Mouse (Mus musculus): ENCODE measurements around the gene Cdc37. TPM values are rescaled to one million over a fixed set of nuclear protein-coding genes. Genes with fewer than 3 reads are reported as not detected.

Cdc37 gene
- total RNA-seq (2015) (69.7 and 72.1 TPM in 2 replicates), total RNA-seq (2017) (283 and 351 TPM in 2 replicates)

DNA sequence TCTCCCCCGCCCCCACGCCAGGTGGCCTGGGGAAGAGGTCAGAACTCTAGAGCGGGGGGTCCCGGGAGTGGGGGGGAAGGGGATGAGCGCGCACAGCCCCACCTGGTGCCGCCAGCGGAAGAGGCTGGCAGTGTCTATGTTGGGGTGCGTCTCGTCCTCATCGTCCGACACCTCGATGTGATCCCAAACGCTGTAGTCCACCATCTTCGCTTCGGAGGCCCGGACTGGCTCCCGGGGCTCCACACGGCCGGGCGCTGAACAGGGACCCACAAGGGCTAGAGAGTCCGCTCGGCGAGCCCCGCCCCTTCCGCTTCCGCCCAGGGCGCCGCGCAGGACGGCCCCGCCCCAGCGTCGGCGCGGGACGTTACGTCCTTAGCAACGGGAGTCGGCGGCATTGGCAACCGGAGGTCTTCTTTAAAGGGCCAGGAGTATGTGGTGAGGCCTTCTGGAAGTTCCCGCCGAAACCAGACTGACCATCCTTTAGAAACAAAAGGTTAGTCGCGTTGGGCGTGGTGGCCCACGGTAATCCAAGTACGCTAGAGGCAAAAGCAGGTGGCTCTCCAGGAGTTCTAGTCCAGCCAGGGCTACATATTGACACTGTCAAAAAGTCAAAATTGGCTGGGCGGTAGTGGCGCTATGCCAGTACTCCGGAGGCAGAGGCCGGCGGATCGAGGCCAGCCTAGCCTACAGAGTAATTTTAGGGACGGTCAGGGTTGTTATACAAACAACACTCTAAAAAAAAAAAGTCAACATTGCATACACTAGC is at the start of gene Cdc37:
Gene Cdc37 (minus strand): TSS at position 329 of the 766 bp plus-strand sequence.
- ATAC-seq (replicated peaks; ENCODE audit: poor library complexity) = peak; percentile 80

DNA sequence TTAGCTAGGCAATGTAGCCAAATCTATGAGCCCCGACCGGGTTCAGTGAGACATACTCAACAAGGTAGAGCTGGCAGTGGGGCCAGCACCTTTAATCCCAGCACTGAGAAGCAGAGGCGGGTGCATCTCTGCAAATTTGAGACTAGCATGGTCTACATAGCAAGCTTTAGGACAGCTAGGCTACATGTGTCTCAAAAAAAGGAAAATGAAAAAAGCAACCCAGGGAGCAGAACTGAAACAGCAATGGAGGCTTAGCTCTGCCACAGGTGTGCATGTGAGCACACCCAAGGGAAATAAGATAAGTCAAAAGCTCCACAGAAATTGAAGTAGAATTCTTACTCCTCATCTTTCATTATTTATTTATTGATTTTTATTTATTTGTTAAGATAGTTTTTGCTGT is 49.2 kb upstream of the Cdc37 start:
- no peak for ATAC-seq (replicated peaks; ENCODE audit: poor library complexity)

DNA sequence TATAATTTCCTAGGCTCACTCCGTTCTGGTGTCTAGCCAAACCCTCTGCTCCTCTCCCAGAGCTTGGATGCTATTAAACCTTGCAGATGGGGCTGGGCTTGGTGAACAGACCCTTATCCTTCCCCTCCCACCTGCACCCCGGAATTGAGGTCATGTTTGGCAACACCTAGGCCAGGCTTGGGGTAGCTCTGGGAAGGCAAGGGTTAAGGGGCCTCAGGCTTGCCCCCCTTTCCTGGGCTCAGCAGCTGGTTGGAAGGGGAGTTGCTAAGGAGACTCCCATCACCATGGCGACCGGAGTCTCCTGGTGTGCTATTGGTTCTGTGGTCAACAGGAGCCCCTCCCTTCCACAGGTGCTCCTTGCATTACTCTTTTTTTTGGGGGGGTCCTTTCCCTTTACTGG is 48.2 kb upstream of the Cdc37 start:
- no peak for ATAC-seq (replicated peaks; ENCODE audit: poor library complexity)

DNA sequence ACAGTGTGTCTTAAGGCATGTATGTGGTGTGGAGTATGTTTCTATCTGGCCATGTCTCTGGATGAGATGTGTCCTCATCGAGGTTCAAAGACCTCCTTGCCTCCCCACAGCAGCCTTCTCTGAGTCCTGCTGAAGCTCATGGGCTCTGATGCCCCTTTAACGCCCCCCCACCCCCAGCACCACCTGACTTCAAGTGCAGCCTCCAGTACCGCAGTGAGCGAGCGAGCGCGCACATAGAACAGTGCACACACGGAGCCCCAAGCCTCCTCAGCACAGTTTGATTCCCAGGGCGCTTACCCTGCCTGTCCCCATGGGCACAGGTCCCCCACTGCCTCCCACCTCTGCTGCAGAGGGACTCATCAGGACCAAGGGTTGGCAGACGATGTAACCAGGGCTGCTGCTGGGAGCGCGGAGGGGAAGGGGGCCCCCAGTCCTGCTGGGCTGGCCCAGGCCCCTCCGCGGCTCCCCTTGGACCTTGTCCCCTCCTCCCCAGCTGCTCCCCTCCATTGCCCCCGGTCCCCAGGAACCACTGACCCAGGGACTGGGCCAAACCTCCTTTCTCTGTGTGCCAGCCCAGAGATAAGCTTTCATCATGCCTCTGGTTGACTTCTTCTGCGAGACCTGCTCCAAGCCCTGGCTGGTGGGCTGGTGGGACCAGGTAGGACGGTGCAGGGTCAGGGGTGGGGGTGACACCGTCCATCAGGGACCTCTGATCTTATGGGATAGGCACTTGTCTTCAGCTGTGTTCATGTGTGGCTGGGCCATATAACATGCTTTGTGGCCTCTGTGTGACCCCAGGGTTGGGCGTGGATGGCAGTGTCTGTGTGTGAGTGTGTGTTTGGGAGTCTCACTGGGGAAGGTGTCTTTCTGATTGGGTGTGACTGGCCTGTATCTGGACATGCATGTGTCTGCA is 47.0 kb upstream of the Cdc37 start:
- ATAC-seq (replicated peaks; ENCODE audit: poor library complexity) = no peak

DNA sequence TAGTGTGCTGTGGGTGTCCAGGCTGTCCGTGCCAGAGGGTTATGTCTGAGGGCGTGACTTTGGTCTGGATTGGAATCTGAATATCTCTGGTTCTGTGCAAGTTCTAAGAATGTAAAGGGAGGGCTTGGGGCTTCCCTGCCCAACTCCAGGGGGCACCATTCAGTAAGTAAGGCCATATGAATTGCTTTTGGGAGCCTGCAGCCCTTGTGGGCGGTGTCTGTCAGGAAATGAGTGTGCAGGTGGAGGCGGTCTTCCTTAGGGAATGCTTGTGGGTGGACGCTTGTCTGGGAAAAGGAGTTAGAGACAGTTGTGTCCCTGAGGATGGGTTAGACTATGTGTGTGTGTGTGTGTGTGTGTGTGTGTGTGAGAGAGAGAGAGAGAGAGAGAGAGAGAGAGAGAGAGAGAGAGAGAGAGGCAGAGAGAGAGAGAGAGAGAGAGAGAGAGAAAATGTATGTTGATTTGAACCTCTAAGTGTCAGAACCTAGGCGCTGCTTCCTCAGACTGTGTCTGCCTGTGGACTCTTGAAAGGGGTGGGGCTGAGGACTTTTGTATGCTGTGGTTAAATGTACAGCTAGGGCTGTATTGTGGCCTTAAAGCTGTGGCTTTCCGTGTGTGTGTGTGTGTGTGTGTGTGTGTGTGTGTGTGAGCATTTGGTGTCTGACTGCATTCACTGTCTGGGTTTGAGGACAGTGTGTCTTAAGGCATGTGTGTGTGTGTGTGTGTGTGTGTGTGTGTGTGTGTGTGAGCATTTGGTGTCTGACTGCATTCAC is 46.1 kb upstream of the Cdc37 start:
- ATAC-seq (replicated peaks; ENCODE audit: poor library complexity) = peak; percentile 47

DNA sequence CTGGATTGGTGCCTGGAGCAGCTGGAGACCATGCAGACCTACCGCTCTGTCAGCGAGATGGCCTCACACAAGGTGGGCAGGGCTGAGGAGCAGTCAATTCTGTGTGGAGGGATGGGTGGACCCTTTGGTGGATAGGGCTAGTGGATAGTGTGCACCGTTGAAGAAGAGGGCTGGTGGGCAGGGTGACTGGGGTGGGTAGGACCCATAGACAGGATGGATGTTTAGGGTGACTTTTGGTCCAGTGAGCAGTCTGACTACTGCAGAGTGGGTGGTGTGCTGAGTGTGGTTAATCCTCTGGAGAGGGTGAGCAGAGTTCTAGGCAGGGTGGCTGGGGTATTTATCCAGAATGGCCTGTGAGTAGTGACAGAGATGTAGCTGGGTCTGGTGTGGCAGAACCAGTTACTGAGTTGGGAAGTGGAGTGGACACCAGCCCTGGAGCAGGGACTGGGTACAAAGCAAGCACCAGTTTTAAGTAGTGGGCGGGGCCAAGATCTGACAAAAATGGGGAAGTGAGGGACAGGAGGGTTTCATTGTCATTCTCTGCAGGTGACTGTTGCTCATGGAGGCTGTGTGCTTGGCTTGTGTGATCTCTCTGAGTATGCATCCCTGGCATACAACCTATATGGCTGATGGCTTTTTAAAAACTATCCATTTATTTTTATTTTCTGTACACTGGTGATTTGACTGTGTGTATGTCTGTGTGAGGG is 45.2 kb upstream of the Cdc37 start:
- ATAC-seq (replicated peaks; ENCODE audit: poor library complexity) = peak; percentile 79

DNA sequence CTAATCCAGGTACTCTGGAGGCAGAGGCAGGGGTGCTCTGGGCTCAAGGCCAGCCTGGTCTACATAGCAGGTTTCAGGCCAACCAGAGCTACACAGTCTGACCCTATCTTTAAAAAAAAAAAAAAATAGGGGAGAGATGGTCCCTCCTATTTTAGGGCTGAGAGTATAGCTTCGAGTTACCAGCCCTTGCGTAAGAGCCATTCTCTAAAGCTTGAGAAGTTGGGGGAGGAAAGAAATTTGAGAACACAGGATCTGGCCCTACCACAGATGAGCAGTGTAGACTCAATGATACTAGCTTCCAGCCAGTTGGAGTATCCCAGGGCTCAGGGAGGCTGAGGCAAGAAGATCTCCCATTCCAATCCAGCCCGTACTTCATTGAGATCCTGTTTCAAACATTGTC is 44.0 kb upstream of the Cdc37 start:
- no peak for ATAC-seq (replicated peaks; ENCODE audit: poor library complexity)

DNA sequence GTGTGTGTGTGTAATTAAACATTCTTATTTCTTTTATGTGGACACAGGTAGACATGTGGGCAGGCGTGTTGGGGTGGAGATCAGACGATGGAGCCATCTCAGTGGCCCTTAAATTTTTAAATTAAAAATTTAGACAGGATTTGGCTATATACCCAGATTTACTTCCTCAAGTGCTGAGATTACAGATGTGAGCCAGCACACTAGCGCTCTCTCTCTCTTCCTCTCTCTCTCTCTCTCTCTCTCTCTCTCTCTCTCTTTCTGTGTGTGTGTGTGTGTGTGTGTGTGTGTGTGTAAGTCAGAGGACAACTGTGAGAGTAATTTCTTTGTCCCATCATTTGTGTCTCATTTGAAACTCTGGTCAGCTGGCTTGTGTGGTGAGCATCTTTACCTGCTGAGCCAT is 40.9 kb upstream of the Cdc37 start:
- ATAC-seq (replicated peaks; ENCODE audit: poor library complexity) = no peak

DNA sequence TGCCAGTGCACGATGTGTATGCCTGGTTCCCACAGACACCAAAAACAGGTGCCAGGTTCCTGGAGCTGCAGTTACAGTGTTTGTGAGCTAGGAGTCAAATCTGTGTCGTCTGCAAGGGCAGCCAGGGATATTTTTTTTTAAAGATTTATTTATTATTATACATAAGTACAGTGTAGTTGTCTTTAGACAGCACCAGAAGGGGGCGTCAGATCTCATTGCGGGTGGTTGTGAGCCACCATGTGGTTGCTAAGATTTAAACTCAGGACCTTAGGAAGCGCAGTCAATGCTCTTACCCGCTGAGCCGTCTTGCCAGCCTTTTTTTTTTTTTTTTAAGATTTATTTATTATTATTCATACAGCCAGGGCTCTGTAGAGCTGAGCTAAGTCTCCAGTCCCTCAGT is 40.1 kb upstream of the Cdc37 start:
- ATAC-seq (replicated peaks; ENCODE audit: poor library complexity) = peak; percentile 58; the same call in 1 of the 2 replicates

DNA sequence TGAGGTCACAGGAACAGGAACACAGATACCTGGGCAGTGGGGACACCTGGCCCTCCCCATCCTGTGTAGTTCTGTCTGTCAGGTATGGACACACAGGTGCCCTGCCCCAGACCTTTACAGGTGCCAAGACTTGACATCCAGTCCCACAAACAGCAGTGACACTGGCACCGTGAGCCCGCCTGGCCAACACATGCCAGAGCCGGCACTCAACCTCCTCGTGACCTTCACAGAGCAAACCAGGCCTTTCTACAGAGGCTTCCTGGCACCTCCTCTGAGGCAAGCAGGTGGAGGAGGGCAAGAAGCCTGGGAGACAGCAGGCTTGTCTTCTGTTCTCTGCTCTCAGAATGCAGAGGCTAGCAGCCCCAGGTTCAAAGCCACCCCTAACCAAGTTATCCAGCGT is 35.7 kb upstream of the Cdc37 start:
- no peak for ATAC-seq (replicated peaks; ENCODE audit: poor library complexity)

DNA sequence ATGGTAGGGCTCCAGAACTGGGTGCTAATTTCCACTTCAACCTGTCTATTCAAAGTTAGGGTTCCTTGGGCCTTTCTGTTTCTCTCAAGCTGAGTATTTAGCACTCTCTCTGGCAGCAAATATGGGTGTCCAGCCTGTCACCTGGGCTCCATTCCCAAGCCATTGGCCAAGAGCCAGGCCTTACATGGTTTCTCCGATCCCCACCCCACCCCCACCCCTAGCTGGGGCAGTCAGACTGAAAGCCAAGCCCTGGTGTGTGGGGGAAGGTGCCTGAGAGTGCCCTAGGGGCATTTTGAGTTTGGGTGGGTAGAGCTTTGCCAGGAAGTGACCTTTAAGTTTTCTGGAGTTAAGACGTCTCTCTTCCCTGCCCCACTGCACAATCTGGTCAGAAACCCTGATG is 35.0 kb upstream of the Cdc37 start:
- ATAC-seq (replicated peaks; ENCODE audit: poor library complexity) = no peak

DNA sequence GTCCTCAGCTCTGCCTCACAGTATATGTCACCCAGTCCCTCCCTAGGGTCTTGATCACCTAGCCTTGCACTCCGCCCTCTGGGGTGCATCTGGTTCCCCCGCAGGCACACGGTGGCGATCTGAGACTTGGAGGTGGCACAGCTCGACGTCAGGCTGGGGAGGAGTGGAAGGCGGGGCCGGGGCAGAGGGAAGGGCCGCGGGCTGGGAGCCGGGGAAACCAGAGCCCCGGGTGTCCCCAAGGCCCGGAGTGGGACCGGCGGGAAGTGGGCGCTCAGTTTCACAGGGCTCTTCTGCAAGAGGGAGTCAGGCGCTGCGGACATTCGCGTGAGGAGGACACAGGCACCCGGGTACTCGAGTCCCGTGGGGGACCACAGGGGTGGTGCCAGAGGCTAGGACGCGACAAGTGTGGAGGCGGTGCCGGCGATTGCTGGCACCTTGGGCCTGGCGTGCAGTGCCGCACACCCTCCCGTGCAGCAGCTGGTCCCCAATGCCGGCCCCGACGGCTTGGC is 34.2 kb upstream of the Cdc37 start:
- peak; percentile 75 for ATAC-seq (replicated peaks; ENCODE audit: poor library complexity)

DNA sequence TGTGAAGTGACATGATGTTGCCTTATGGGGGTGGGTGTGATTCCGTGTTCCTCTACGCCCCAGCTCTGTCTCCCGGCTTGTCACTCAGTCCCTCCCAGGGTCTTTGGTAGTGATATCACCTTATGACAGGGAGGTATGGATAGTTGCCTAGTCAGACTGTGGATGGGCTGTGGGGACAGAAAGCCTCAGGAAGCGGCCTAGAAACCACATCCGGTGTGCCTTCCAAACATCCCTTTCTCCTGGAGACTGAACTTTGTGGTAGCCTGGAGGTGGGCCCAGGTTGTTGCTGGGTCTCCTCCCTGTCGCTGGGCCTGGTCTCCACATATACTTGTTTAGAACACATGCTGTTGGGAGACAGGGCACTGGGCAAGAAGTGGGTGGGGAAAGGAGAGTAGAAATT is 33.6 kb upstream of the Cdc37 start:
- peak; percentile 49 for ATAC-seq (replicated peaks; ENCODE audit: poor library complexity)

DNA sequence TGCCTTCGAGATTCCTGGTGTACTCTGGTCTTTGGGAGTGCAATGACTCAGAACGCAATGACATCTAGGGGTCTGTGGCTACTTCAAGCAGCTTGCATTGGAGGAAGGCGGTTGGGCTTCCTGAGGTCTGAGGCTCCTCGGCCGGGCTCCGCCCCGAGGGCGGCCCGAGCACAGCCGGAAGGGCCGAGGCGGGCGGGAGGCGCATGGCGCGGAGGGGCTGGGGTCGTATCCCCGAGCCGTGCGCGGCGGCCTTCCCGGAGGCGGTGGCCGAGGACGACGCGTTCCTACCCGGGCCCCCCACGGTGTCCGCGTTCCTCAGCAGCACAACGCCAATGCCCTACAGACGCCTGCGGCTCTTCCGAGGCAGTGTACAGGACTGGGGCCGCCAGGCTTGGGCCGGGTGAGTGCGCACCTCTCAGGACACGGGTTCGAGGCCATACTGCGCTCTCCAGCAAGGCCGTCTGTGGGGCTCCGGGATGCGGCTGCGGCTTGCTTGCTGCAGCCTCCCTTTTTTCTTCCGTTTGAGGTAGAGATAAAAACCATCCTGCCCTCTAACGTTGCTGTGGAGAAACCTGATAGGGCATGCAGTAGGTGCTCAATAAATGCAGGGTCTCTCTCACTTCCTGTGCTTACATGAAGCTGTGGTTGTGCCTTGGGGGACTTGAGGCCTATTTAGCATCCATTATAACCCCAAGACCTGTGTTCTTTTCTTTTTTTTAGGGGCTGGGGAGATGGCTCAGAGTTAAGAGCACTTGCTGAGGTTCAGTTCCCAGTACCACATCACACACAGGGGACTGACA is 31.8 kb upstream of the Cdc37 start:
- peak; percentile 30 for ATAC-seq (replicated peaks; ENCODE audit: poor library complexity)

DNA sequence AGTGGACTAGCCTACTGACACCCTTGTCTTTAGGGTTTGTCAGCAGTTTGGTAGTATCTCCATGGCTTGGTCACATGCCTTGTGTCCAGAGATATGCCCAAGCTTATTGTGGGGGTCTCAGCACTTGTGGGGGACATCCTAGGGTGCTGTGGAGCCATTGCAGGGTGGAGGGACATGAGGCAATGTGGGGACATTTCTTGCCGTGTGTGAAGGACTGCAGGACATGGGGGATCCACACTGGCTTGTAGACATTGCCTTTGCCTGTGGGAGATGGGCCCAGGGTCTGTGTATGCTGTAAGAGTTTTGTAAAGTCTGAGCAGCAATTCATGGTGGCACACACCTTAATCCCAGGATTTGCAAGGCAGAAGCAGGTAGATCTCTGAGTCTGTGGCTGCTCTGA is 31.1 kb upstream of the Cdc37 start:
- no peak for ATAC-seq (replicated peaks; ENCODE audit: poor library complexity)

DNA sequence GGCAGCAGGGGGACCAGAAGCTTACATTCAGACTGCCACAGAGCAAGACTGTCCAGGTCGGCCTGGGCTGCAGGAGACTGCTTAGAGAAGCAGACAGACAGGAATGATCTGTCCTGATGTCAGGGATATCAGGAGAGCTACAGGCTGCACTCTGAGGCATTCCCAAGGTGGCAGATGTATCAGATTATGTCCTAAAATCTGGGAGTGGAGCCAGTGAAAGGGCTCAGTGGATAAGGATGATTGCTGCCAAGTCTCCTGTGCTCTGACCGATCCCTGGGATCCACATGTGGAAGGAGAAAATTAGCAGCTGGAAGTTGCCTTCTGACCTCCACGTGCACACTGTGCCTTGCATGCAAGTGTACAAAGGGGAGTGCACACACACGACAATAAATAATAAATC is 30.6 kb upstream of the Cdc37 start:
- ATAC-seq (replicated peaks; ENCODE audit: poor library complexity) = no peak

DNA sequence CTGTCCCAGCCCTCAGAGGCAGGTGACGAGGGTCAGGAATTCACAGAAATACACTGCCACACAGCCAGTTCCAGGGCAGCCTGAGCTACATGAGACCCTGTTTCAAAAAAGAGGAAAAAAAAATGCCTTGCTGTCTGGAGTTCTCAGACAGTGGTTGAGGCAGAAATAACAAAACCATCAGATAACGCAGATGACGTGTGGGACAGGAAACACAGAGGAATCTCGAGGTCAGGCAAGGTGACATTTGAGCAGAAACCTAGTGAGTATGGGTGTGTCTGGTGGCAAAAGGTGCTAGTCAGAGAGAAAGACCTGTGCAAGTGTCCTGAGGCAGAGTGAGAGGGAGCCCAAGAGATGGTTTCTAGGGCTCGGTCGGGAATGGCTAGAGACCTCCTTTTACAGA is 22.6 kb upstream of the Cdc37 start:
- ATAC-seq (replicated peaks; ENCODE audit: poor library complexity) = no peak

DNA sequence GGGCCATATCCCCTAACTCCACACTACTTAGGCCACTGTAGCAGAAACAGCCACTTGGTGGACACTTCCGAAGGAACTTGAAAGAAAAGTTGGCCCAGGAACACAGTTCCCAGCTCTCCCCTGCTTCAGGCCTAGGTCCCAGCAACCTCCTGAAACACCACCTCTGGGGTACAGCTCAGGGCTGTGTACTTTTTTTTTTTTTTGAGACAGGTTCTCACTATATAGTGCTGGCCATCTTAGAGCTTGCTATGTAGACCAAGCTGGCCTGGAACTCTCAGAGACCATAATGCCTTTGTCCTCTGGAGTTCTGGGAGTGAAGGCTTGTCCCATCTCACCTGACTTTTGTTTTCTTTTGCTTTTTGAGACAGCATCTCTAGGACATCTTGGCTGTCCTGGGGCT is 19.4 kb upstream of the Cdc37 start:
- no peak for ATAC-seq (replicated peaks; ENCODE audit: poor library complexity)

Measured in megakaryocyte progenitor cell, adult 5-6 weeks (primary cell).